ENCODE assay signal across 8 mouse cellular contexts in genomic region chr19:46328081-46329030, GRCm38 (mm10). TPM values are rescaled to one million over a fixed set of nuclear protein-coding genes. Genes with fewer than 3 reads are reported as not detected.
DNase-seq lines count a peak whose midpoint lies in the region; ATAC-seq and TF ChIP-seq lines count a peak whose summit lies in the region.

Fbxl15 (plus strand) TSS chr19:46328184.

- WGBS in forebrain, postnatal 0 days: under 1% methylated on average over 79 of the region's 81 CpGs
- WGBS in lung, embryonic 15.5 days: under 1% methylated on average over 81 of the region's 81 CpGs

- H3K36me3 ChIP-seq in G1E (replicated peaks): peaks cover 41% of the 10 kb centered on the region
- H3K36me3 ChIP-seq in forebrain, postnatal 0 days (ENCODE audit: insufficient read depth): peaks cover 30% of the 10 kb centered on the region
- H3K36me3 ChIP-seq in lung, embryonic 15.5 days: peaks cover 11% of the 10 kb centered on the region; the same call in 1 of the 2 replicates

- H3K27ac ChIP-seq in forebrain, postnatal 0 days (ENCODE audit: low read depth, low read length): peak within 1 kb of the TSS; percentile 97
- peak within 1 kb of the TSS; percentile 89 for H3K27ac ChIP-seq in lung, embryonic 15.5 days

- peaks cover 52% of the 10 kb centered on the region for H3K4me1 ChIP-seq in G1E (ENCODE audit: insufficient read depth, low read depth, low read length)
- H3K4me1 ChIP-seq in forebrain, postnatal 0 days (ENCODE audit: insufficient read depth): peaks cover 7% of the 10 kb centered on the region
- peaks cover 27% of the 10 kb centered on the region for H3K4me1 ChIP-seq in lung, embryonic 15.5 days

- TF ChIP-seq CTCF in G1E (IDR thresholded peaks at IDR 0.05; ENCODE audit: low read depth, low read length): no peak
- no peak for TF ChIP-seq CTCF in forebrain, postnatal 0 days (IDR thresholded peaks at IDR 0.05; ENCODE audit: low read depth)

- H3K9me3 ChIP-seq in G1E (replicated peaks): no peaks in the 10 kb centered on the region
- H3K9me3 ChIP-seq in forebrain, postnatal 0 days (ENCODE audit: low read length): no peaks in the 10 kb centered on the region
- no peaks in the 10 kb centered on the region for H3K9me3 ChIP-seq in lung, embryonic 15.5 days

- peak; percentile 80 for ATAC-seq in G1E (ENCODE audit: extremely low read depth, insufficient number of reproducible peaks, low FRiP score, poor library complexity, severe bottlenecking)
- peak; percentile 91 for ATAC-seq in forebrain, postnatal 0 days
- peak; percentile 87 for ATAC-seq in lung, embryonic 15.5 days (ENCODE audit: borderline replicate concordance, extremely low read depth, low FRiP score, low TSS enrichment)

- peak within 1 kb of the TSS; percentile 95 for H3K4me2 ChIP-seq in forebrain, postnatal 0 days (ENCODE audit: low read depth)
- H3K4me2 ChIP-seq in lung, embryonic 15.5 days: peak within 1 kb of the TSS; percentile 100

- H3K27me3 ChIP-seq in G1E (ENCODE audit: insufficient read depth, low read length): peaks cover 33% of the 10 kb centered on the region
- no peaks in the 10 kb centered on the region for H3K27me3 ChIP-seq in forebrain, postnatal 0 days (ENCODE audit: insufficient read depth, low read length)
- peaks cover 43% of the 10 kb centered on the region for H3K27me3 ChIP-seq in lung, embryonic 15.5 days

- peak within 1 kb of the TSS; percentile 74 for H3K9ac ChIP-seq in forebrain, postnatal 0 days
- H3K9ac ChIP-seq in lung, embryonic 15.5 days: peak within 1 kb of the TSS; percentile 70

- H3K4me3 ChIP-seq in G1E (ENCODE audit: low read depth, low read length): peak within 1 kb of the TSS; percentile 83
- peak within 1 kb of the TSS; percentile 69 for H3K4me3 ChIP-seq in forebrain, postnatal 0 days (ENCODE audit: low read depth, low read length)
- H3K4me3 ChIP-seq in lung, embryonic 15.5 days: peak within 1 kb of the TSS; percentile 76

- DNase-seq in G1E (ENCODE audit: low spot score): peak; percentile 89
- DNase-seq in cerebellum, adult 18-20 months: peak; percentile 92 to 96
- DNase-seq in forebrain, postnatal 0 days: peak; percentile 98
- peak; percentile 95 for DNase-seq in heart, postnatal 4 days
- DNase-seq in layer of hippocampus, adult 8-10 months (ENCODE audit: low spot score in 2 of 2): peak; percentile 95 to 97
- peak; percentile 93 for DNase-seq in ovary, adult 18-20 months (ENCODE audit: low spot score)
- peak; percentile 91 for DNase-seq in thymus, postnatal 0 days (ENCODE audit: low spot score)

RNA-seq across cellular contexts. Expression of gene Fbxl15, which starts in this region (rescaled TPM):
- 2.0 and 2.2 TPM in 2 replicates for total RNA-seq in G1E (2014; fragmentation: Nextera tagmentation)
- 2.5 and 3.8 TPM in 2 replicates for total RNA-seq in G1E (2017)
- polyA plus RNA-seq in G1E (2012): 15.2 and 16.5 TPM in 2 replicates
- total RNA-seq in forebrain, postnatal 0 days (2014; rRNA removed): 37.2 and 54.8 TPM in 2 replicates
- polyA plus RNA-seq in forebrain, postnatal 0 days (2015; fragmentation: Nextera tagmentation; extraction: Ambion mirVana): 50.3 and 59.1 TPM in 2 replicates
- 1 to 10 TPM; 5.5 to 7.2 TPM for total RNA-seq in heart, postnatal 4 days (2021)
- total RNA-seq in layer of hippocampus, adult 8-10 months (2022): 10 to 100 TPM; 22.9 to 29.3 (median 25.8) TPM
- polyA plus RNA-seq in lung, embryonic 15.5 days (2015; fragmentation: Nextera tagmentation; extraction: Ambion mirVana): 13.3 and 14.2 TPM in 2 replicates
- polyA plus RNA-seq in thymus, postnatal 0 days (2015; fragmentation: Nextera tagmentation; extraction: Ambion mirVana): 8.3 and 9.1 TPM in 2 replicates

Comparison
In these comparisons a context has a peak if more than half of its experiments do, and no peak if none do; other contexts are left out.
1. Peak in every context shown above with its lines: DNase-seq, ATAC-seq, H3K4me3 ChIP-seq and H3K27ac ChIP-seq.